Mouse (Mus musculus) heart, adult 9 months (tissue): ENCODE data around the gene Gjc2.

Experiments used
- DNase-seq, 2 experiments: peaks; one replicate each; pipeline ENCODE4 v3.0.0; 2022; ENCODE audit warnings: low spot score in 2 of 2

The Gjc2 gene

GRCm38 (mm10) chr11:59161398-59161797 is 21.6 kb downstream of the Gjc2 start:
- DNase-seq = peak in 1 of 2 experiments; percentile 62

- DNase-seq = no peak
Measured at GRCm38 (mm10) chr11:59159558-59159957, 23.5 kb downstream of the Gjc2 start.

- DNase-seq = no peak
Measured at GRCm38 (mm10) chr11:59159099-59159498, 23.9 kb downstream of the Gjc2 start.

GRCm38 (mm10) chr11:59155900-59156299 is 27.1 kb downstream of the Gjc2 start:
- no peak for DNase-seq

GRCm38 (mm10) chr11:59154220-59154619 is 28.8 kb downstream of the Gjc2 start:
- DNase-seq = no peak

- DNase-seq = no peak
Measured at GRCm38 (mm10) chr11:59151729-59152128, 31.3 kb downstream of the Gjc2 start.

- no peak for DNase-seq
Measured at GRCm38 (mm10) chr11:59149302-59149701, 33.7 kb downstream of the Gjc2 start.

GRCm38 (mm10) chr11:59142962-59143361 is 40.1 kb downstream of the Gjc2 start:
- DNase-seq = no peak

GRCm38 (mm10) chr11:59141772-59142370 is 41.1 kb downstream of the Gjc2 start:
- DNase-seq = no peak

- peak in 1 of 2 experiments; percentile 62 for DNase-seq
Measured at GRCm38 (mm10) chr11:59138537-59139486, 44.2 kb downstream of the Gjc2 start.

GRCm38 (mm10) chr11:59136994-59137706 is 45.9 kb downstream of the Gjc2 start:
- no peak for DNase-seq

GRCm38 (mm10) chr11:59135904-59136452 is 47.0 kb downstream of the Gjc2 start, which contains the start of gene Obscn:
Gene Obscn, minus strand, starts transcription at chr11:59136402.
- DNase-seq = no peak

- no peak for DNase-seq
Measured at GRCm38 (mm10) chr11:59135051-59135820, 47.8 kb downstream of the Gjc2 start.

GRCm38 (mm10) chr11:59134373-59134997 is 48.5 kb downstream of the Gjc2 start:
- no peak for DNase-seq

- no peak for DNase-seq
Measured at GRCm38 (mm10) chr11:59132065-59132464, 50.9 kb downstream of the Gjc2 start.

- no peak for DNase-seq
Measured at GRCm38 (mm10) chr11:59131348-59131919, 51.6 kb downstream of the Gjc2 start.

- DNase-seq = peak in 1 of 2 experiments; percentile 40
Measured at GRCm38 (mm10) chr11:59130782-59131181, 52.2 kb downstream of the Gjc2 start.
